Mouse (Mus musculus) liver, adult 2 months (tissue): ENCODE data around the gene Med19.

Source experiments
- CTCF ChIP-seq: fragments of 200-500 bp; IDR thresholded peaks from 2 replicates; pipeline ENCODE4 v1.5.1; 2011; ENCODE audit warnings: low read depth, low read length, control low read depth
- POLR2A ChIP-seq: fragments of 200-500 bp; IDR thresholded peaks from 2 replicates; pipeline ENCODE4 v1.6.1; 2011; ENCODE audit warnings: low read length, control low read depth; ENCODE audit not compliant: insufficient read depth; ENCODE audit errors: extremely low read depth

GRCm38 (mm10) chr2:84715562-84716361 is 37.6 kb downstream of the Med19 start:
- TF ChIP-seq CTCF (no peak), POLR2A (no peak)
